Mouse (Mus musculus): Measurements from ENCODE around the gene Sdhaf4.

Sdhaf4 gene

DNA sequence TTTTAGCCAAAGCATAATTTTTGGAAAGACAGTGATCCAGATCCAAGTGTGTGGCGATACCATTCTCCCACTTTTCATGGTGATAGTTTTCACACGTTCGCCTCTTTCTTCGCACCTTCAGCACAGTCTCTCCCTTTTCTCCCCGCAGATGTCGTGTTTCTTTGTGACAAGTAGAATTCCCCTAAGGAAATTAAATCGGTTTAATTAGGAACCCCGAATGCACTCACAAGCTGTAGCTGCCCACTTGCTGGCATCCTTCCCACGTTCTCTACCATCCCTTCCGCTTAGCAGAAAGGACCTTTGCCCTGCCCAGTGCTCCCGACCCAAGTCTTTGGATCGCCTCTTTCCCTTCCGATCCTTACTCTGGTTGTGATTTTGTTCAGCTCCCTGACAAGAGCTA lies 51.5 kb downstream of the Sdhaf4 start:
- DNase-seq = peak; percentile 59

DNA sequence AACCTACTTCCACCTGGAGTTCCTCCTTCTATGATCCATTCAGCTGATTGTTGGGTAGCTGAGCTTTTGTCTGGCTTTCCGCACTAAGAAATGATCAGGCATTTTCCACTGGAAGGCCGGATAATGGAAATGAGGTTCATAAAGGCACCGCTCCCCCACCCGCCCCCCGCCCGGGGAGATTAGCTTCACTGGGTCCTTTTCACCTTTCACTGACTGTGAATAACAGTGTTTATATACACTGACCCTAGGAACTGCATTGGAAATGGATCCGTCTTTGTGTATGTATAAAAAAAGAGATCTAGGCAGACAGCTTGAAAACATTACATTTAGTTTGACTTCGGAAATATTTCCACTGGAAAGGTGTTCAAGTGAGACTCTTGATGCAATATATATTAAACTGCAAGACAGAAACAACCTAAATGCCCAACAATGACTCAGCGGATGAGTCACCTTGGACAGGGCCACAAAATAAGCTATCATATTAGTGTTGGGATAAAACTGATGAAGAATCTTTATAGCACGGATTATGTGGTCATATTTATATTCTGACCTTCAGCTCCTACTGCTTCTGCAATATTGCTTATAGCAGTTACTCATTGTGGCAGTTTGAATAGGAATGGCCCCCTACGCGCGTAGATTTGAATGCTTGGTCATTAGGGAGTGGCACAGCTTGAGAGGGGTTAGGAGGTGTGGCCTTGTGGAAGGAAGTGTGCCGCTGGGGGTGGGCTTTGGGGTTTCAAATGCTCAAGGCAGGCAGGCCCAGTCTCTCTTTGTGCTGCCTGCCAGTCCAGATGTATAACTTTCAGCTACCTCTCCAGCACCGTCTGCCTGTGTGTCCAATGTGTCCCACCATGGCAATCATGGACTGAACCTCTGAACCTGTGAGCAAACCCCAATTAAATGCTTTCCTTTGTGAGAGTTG lies 56.4 kb downstream of the Sdhaf4 start:
- no peak for DNase-seq

GRCm38 (mm10) chr1:23948290-23948689 lies 57.2 kb downstream of the Sdhaf4 start:
- no peak for DNase-seq

Data from kidney, postnatal 10 days (tissue).